Mouse (Mus musculus) granulocyte monocyte progenitor cell, adult 5-6 weeks (primary cell): Measurements from ENCODE around the gene Map3k10. TPM values are rescaled to one million over a fixed set of nuclear protein-coding genes. Genes with fewer than 3 reads are reported as not detected.

Experiments
- ATAC-seq: replicated peaks from 2 replicates; pipeline ENCODE4 v1.8.0; 2016; ENCODE audit warnings: mild to moderate bottlenecking, moderate TSS enrichment, inconsistent platforms; ENCODE audit not compliant: poor library complexity, severe bottlenecking
- total RNA-seq, 2 experiments: library from RNA; stranded (forward) in 1 of 2; stranded (reverse) in 1 of 2; fragments of 200-712, 200-1000 nt in 1 of 2; fragments of >200 nt in 1 of 2; fragmentation: Nextera tagmentation in 1 of 2; gene quantifications; 2 replicates each; pipeline ENCODE4 v1.2.3; 2014 to 2017

Gene Map3k10
- total RNA-seq (2014; fragmentation: Nextera tagmentation): 3.2 and 3.5 TPM in 2 replicates
- total RNA-seq (2017): 4.9 and 5.0 TPM in 2 replicates

DNA sequence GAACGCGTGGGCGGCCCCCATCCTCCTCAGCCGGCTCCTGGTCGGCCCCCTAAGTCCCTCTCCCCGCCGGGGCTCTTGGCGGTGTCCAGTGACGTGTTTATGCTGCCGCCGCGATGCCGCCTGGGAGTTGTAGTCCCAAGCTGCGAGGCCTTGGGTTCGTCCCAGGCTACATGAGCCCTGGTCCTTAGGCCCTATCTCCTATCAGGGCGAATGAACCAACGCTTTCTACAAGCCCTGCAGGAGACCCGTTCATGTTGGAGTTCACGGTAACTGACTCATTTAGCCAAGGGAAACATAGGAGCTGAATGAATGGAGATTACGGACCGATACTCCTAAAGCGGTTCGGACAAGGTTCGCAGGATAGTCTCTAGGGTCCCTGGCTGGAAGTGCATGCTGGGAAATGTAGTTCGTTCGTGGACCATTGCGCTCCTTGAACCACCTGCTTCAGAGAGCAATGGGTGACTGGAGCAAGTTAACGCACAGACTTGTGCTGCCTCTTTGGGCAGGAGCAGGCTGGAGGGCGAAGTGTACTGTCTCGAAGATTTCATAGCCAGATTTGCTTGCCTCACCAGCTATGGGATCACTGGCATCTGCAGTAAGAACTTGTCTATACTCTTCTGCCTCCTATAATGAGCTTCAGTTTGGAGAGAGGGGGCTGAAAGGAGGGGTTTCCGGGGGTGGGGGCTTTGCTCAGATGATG is at the start of gene Map3k10:
TSS of gene Map3k10 (minus strand) at position 77 of the 700 bp plus-strand sequence.
- peak; percentile 91 for ATAC-seq

GRCm38 (mm10) chr7:27721951-27722350 is 47.6 kb upstream of the Map3k10 start:
- ATAC-seq: no peak

GRCm38 (mm10) chr7:27710402-27710801 is 36.0 kb upstream of the Map3k10 start:
- no peak for ATAC-seq

- ATAC-seq: no peak
Observed at GRCm38 (mm10) chr7:27696711-27697110, 22.3 kb upstream of the Map3k10 start.

GRCm38 (mm10) chr7:27691076-27691475 is 16.7 kb upstream of the Map3k10 start:
- peak; percentile 49 for ATAC-seq

DNA sequence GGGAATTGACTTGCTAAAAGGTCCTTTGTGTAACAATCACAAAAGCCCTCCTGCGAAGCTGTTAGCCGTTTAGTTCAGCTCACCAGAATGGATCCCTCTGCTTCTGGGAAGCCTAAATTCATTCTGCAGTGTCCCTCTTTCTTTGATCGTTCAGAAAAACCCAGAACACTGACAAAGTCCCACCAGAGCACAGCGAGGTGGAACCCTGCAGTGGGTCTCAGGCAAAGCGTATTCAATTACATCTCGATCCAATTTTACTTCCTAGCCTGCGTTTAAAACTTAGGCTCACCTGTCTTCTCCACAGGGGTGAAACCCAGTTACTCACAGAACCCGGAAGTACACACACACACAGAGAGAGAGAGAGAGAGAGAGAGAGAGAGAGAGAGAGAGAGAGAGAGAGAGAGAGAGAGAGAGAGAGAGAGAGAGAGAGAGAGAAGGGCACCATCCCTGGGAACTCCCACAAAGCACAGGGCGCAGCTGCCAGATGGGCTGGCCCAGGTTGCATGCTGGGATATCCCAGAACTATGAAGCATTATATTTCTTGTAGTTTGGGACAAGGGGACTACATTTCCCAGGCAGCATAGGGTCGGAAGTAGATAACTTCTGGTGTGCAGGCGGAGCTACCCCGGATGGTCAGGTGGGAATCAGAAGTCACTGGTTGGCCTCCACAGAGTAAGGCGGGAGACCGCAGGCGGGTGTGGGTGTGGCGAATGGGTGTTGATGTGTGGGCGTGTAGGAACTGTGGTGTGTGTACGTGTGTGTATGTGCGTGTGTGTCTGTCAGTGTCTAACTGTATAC is 14.6 kb upstream of the Map3k10 start, which contains the start of gene Zfp607b:
TSS of gene Zfp607b (plus strand) at position 526 of the 798 bp plus-strand sequence.
- peak; percentile 94 for ATAC-seq

- ATAC-seq: no peak; the same call in 1 of the 2 replicates
Observed at GRCm38 (mm10) chr7:27688246-27688788, 13.9 kb upstream of the Map3k10 start.

DNA sequence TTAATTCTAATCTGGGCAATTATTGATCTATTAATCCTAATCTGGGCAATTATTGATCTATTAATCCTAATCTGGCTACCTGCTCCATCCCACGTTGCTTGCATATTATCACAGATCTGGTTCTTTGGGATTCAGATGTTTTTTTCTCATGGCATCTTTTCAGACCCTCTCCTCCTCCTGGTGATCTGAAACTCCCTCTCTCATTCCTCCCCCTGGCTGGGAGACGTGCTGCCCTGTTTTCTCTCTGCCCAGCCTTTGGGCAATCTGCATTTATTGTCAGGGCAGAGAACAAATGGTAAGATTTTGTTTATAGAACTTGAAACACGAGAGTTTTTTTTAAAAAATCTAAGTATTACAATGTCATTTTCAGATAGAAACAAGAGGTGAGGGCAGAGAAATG is 13.4 kb upstream of the Map3k10 start:
- no peak for ATAC-seq

DNA sequence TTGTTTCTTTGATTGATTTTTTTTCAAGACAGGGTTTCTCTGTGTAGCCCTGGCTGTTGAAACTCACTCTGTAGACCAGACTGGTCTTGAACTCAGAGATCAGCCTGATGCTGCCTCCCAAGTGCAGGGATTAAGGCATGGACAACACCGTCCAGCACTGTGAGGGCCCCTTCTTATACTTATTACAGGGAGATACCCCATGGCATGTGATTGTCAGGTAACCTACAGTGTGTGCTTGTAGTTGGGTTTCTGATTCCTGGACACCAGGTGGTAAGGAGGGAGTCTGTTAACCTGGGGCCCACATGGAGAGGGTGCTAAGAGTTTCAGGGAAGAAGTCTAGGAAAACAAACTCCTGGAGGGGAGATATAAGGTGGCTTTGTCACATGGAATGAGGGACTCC is 12.6 kb upstream of the Map3k10 start:
- ATAC-seq: no peak

GRCm38 (mm10) chr7:27685681-27686080 is 11.3 kb upstream of the Map3k10 start:
- ATAC-seq: 0 out of 2 replicates have a peak, but pooled peaks have one; percentile 15

- ATAC-seq: no peak
Observed at GRCm38 (mm10) chr7:27685220-27685619, 10.8 kb upstream of the Map3k10 start.

DNA sequence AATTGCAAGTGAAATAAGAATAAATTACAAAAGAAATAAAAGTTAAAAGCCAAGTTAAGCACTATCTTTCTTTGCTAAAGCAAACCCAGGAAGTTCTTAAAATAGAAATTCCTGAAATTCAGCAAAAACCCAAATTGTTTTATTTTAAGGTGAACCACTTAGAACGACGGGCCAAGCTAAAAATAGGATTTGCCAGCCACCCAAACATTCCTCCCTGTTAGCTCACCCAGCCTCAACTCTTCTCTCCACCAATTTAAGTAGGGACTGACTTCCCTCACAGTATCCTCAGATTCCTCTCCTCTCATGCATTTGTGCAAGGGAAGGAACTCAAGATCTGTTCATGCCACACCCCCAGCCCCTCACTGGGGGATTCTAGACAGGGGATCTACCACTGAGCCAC is 8.8 kb upstream of the Map3k10 start:
- no peak for ATAC-seq

DNA sequence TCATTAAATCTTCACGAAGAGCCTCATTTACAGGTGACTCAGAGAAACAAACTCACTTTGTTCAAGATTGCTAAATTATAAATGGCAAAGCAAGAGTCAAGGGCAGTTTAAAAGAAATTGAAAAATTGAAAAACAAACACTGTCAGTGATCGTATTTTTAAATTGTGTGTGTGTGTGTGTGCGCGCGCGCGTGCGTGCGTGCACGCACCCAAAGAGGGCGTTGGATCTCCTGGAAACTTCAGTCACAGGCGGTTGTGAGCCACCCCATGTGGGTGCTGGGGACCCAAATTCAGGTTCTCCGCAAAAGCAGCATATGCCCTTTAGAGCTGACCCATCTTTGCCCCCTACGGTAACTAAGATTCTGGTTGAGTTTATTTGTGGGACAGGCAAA is 819 bp upstream of the Map3k10 start:
- ATAC-seq: no peak

- no peak for ATAC-seq
Observed at GRCm38 (mm10) chr7:27674195-27674521, 240 bp downstream of the Map3k10 start.

- peak; percentile 57 for ATAC-seq
Observed at GRCm38 (mm10) chr7:27673575-27674131, 745 bp downstream of the Map3k10 start.

- no peak for ATAC-seq
Observed at GRCm38 (mm10) chr7:27673064-27673574, 1.3 kb downstream of the Map3k10 start.

DNA sequence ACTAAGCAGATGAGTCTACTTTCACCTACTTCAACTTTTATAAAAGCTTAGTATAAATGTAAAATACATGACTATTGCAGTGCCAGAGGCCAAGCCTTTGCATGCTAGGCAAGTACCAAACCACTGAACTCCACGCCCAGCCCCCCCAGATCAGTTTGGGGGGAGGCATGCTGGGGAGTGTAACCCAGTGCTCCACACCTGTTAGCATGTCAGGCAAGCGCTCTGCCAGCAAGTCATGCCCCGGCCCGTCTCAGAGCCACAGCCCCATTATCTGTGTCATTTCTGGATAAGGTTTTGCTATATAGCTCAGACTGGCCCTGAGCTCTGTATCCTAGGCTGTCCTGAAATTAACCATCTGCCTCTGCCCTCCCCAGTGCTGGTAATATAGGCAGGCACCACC is 12.4 kb downstream of the Map3k10 start:
- no peak for ATAC-seq

DNA sequence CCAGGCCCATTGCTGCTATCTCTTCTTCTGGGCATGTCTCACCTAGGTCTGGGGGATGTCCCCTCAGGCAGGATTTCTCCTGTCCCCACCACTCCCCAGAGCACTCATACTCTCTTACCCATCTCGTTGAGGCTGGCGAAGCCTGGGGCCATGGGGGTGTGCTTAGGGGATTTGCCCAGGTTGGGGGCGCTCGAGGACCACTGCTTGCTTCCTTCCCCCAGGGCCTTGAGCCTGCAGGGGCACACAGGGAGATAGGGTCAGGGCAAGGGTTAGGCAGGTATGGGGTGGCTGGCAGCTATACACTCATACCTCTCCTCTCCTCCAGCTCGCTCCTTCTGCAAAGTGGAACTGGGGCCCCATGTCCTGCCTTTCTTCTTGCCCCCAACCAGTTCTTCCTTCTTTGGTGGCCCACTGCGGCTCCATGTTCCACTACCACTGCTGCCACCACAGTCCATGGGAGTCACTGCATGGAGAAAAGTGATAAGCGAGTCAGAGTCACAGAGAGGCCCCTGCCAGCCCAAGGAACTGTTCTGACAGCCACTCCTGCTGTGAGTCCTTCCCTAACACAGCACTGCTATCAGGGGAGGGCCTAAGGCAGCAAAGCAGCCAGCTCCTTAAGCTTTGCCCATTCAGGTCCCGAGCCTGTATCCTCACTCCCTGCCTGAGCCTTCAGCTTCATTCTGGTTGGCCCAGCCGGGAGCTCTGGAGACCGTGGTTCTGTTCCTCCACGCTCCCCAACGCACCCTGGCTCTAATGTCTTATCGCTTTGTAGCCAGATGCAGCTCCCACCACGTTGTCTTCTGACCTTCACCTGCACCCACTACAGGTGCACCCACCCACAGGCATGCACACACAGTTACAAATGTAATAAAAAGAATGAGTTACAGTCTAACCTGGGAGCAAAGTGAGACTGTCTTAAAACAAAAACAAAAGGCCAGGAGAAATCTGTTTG is 15.4 kb downstream of the Map3k10 start:
- ATAC-seq: no peak

GRCm38 (mm10) chr7:27657824-27658395 is 16.5 kb downstream of the Map3k10 start:
- ATAC-seq: no peak
